Mouse (Mus musculus): Measurements from ENCODE around the gene Rnd1.

Gene Rnd1

GRCm38 (mm10) chr15:98614551-98614950, 62.7 kb downstream of the Rnd1 start:
- no peak for DNase-seq (ENCODE audit: extremely low spot score)
